Mouse (Mus musculus): ENCODE data around the gene Hspd1. TPM values are rescaled to one million over a fixed set of nuclear protein-coding genes. Genes with fewer than 3 reads are reported as not detected.
"Not testable (repeated sequence)": the region's sequence is repeated elsewhere in the genome, so short reads cannot be mapped to it uniquely, and the experiment has no call there.

Hspd1 gene
- total and polyA plus RNA-seq, 3 experiments: 306 to 885 (median 775) TPM

GRCm38 (mm10) chr1:55072328-55072727, 15.7 kb downstream of the Hspd1 start:
- H3K27ac ChIP-seq (ENCODE audit: control insufficient read depth, low read depth, low read length); H3K79me2 ChIP-seq (ENCODE audit: control insufficient read depth, insufficient read depth, low read length, poor library complexity); H3K27me3 ChIP-seq (ENCODE audit: control insufficient read depth in 1 of 2, insufficient read depth in 2 of 2, low read length in 2 of 2); H3K9me3 ChIP-seq (replicated peaks; ENCODE audit: insufficient read depth, low read length); H3K4me3 ChIP-seq (ENCODE audit: control insufficient read depth in 1 of 2, insufficient read depth in 1 of 2, low read depth in 2 of 2, low read length in 2 of 2); H3K9ac ChIP-seq (ENCODE audit: control insufficient read depth, low read depth, low read length, poor library complexity, severe bottlenecking); DNase-seq (ENCODE audit: low read depth, low spot score): not testable (repeated sequence)
- peaks cover 4 to 23% of the 10 kb centered on the region in 2 experiments for H3K36me3 ChIP-seq (ENCODE audit: control insufficient read depth in 1 of 2, insufficient read depth in 2 of 2, low read length in 2 of 2)
- H3K4me1 ChIP-seq (ENCODE audit: control insufficient read depth in 1 of 2, insufficient read depth in 2 of 2, low read length in 2 of 2): peaks cover 7 to 15% of the 10 kb centered on the region in 2 experiments
- TF ChIP-seq RCOR1 (IDR thresholded peaks at IDR 0.05; ENCODE audit: low read depth, low read length) (peak; percentile 62), EP300 (IDR thresholded peaks at IDR 0.05; ENCODE audit: low read depth in 1 of 2, low read length in 2 of 2) (peak in 1 of 2 experiments; percentile 41; a peak in 1 of 4 replicates), GATA1 (IDR thresholded peaks at IDR 0.05; ENCODE audit: low read depth, low read length) (0 out of 2 replicates have a peak, but pooled peaks have one; percentile 45), TCF12 (IDR thresholded peaks at IDR 0.05; ENCODE audit: low read depth, low read length) (peak; percentile 57)

DNA sequence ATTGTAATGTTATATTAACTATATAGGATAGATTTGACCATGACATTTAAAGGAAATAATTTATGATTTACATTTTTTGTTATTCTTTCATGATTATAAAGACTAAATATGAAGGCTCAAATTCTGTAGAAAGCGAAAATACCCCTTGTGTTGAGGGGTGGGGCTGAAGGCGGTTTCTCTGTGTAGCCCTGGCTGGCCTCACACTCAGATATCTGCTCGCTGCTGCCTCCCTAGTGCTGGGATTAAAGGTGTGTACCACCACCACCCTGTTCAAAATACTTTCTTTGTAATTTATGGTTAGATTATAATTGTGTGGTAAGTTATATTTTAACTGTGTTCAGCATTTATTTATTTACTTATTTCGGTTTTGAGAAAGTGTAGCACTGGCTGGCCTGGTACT, 26.3 kb downstream of the Hspd1 start:
- Histone ChIP-seq H3K36me3 (ENCODE audit: control insufficient read depth in 1 of 2, insufficient read depth in 2 of 2, low read length in 2 of 2) (peaks cover 8 to 9% of the 10 kb centered on the region in 2 experiments; a peak in 3 of 4 replicates), H3K9me3 (replicated peaks; ENCODE audit: insufficient read depth, low read length) (no peaks in the 10 kb centered on the region), H3K79me2 (ENCODE audit: control insufficient read depth, insufficient read depth, low read length, poor library complexity) (peaks cover 1% of the 10 kb centered on the region; the same call in 1 of the 2 replicates), H3K4me1 (ENCODE audit: control insufficient read depth in 1 of 2, insufficient read depth in 2 of 2, low read length in 2 of 2) (no peaks in the 10 kb centered on the region), H3K27ac (ENCODE audit: control insufficient read depth, low read depth, low read length) (no peak overlapping the region), H3K9ac (ENCODE audit: control insufficient read depth, low read depth, low read length, poor library complexity, severe bottlenecking) (no peak overlapping the region), H3K27me3 (ENCODE audit: control insufficient read depth in 1 of 2, insufficient read depth in 2 of 2, low read length in 2 of 2) (no peaks in the 10 kb centered on the region), H3K4me3 (ENCODE audit: control insufficient read depth in 1 of 2, insufficient read depth in 1 of 2, low read depth in 2 of 2, low read length in 2 of 2) (no peak overlapping the region)
- TF ChIP-seq ZMIZ1 (IDR thresholded peaks at IDR 0.05; ENCODE audit: low read depth, low read length) (no peak), TCF12 (IDR thresholded peaks at IDR 0.05; ENCODE audit: low read depth, low read length) (no peak), RCOR1 (IDR thresholded peaks at IDR 0.05; ENCODE audit: low read depth, low read length) (no peak), RAD21 (IDR thresholded peaks at IDR 0.05; ENCODE audit: low read depth, low read length) (no peak), CTCF (IDR thresholded peaks at IDR 0.05 in 2 of 3, conservative IDR thresholded peaks at IDR 0.05 in 1 of 3; ENCODE audit: control insufficient read depth in 1 of 3, insufficient read depth in 1 of 3, low read depth in 2 of 3, low read length in 3 of 3, poor library complexity in 1 of 3, severe bottlenecking in 1 of 3) (no peak)
- DNase-seq (ENCODE audit: low read depth, low spot score): no peak

GRCm38 (mm10) chr1:55061099-55061498, 26.9 kb downstream of the Hspd1 start:
- Histone ChIP-seq H3K79me2 (ENCODE audit: control insufficient read depth, insufficient read depth, low read length, poor library complexity) (peaks cover 1% of the 10 kb centered on the region; the same call in 1 of the 2 replicates), H3K9ac (ENCODE audit: control insufficient read depth, low read depth, low read length, poor library complexity, severe bottlenecking) (no peak overlapping the region), H3K9me3 (replicated peaks; ENCODE audit: insufficient read depth, low read length) (no peaks in the 10 kb centered on the region), H3K36me3 (ENCODE audit: control insufficient read depth in 1 of 2, insufficient read depth in 2 of 2, low read length in 2 of 2) (peaks cover 8 to 9% of the 10 kb centered on the region in 2 experiments; a peak in 3 of 4 replicates), H3K27me3 (ENCODE audit: control insufficient read depth in 1 of 2, insufficient read depth in 2 of 2, low read length in 2 of 2) (no peaks in the 10 kb centered on the region), H3K4me3 (ENCODE audit: control insufficient read depth in 1 of 2, insufficient read depth in 1 of 2, low read depth in 2 of 2, low read length in 2 of 2) (no peak overlapping the region), H3K4me1 (ENCODE audit: control insufficient read depth in 1 of 2, insufficient read depth in 2 of 2, low read length in 2 of 2) (no peaks in the 10 kb centered on the region), H3K27ac (ENCODE audit: control insufficient read depth, low read depth, low read length) (no peak overlapping the region)
- 0 out of 2 replicates have a peak, but pooled peaks have one; percentile 11 for TF ChIP-seq GATA1 (IDR thresholded peaks at IDR 0.05; ENCODE audit: low read depth, low read length)
- TF ChIP-seq ZKSCAN1 (IDR thresholded peaks at IDR 0.05; ENCODE audit: low read depth, low read length): no peak
- no peak for DNase-seq (ENCODE audit: low read depth, low spot score)

Data from MEL (cell line).